Mouse (Mus musculus) megakaryocyte, embryonic 14.5 days (primary cell): ENCODE measurements at regions not wholly inside any gene's neighbourhood (a gene's known extent, or its start where the extent isn't known, plus 50 kb on each side); places are given as distances from the start of the nearest gene placed in this dataset.

Source experiments
- FLI1 ChIP-seq: IDR thresholded peaks from 2 replicates; pipeline ENCODE4 v1.6.1; 2012; ENCODE audit warnings: low read length, inconsistent platforms, mixed read lengths
- GATA1 ChIP-seq: IDR thresholded peaks from 3 replicates; pipeline ENCODE4 v1.6.1; 2012; ENCODE audit warnings: mixed read lengths, low read length, inconsistent platforms, borderline replicate concordance

DNA sequence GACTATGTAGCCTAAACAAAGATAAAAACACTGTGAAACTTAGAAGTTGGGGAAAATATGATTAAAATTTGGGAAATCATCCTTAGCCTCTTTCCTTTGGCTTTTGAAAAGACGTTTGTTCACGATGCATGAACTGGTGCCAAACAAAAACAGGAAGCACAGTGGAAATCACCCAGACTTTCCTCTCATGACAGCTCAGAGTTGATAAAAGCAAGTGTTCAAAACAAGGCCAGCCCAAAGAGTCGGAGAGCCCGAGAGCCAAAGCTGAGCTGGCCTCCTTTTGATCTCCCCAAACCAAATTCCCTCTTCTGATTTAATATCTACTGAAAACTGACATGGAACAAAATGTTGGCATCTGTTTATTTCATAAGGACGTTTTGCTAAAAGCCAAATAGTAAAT is 632.1 kb upstream of the Intu start:
- TF ChIP-seq FLI1 = no peak
- no peak for TF ChIP-seq GATA1
